Mouse (Mus musculus) left cerebral cortex, adult 18-20 months (tissue): Measurements from ENCODE around the gene Epp13. TPM values are rescaled to one million over a fixed set of nuclear protein-coding genes. Genes with fewer than 3 reads are reported as not detected.
A peak's percentile ranks its signal among the peaks of the same experiment; 100 is the strongest.
"Not testable (repeated sequence)": the region's sequence is repeated elsewhere in the genome, so short reads cannot be mapped to it uniquely, and the experiment has no call there.

Experiments
- DNase-seq, 2 experiments: peaks; one replicate each; pipeline ENCODE4 v3.0.0; 2021 to 2022; ENCODE audit warnings: low spot score in 2 of 2, mixed read lengths in 1 of 2
- long read RNA-seq, 2 experiments: library from polyadenylated mRNA; stranded (forward); transcript quantifications; one replicate each; pipeline ENCODE4 v2.0.0; 2021
- total RNA-seq, 2 experiments: library from RNA; stranded (reverse); gene quantifications; 2 replicates each; pipeline ENCODE4 v1.2.3; 2021

Epp13 gene
- total RNA-seq = not detected
- long read RNA-seq, experiment 1 = 0 reads
- long read RNA-seq, experiment 2 = 0 reads

DNA sequence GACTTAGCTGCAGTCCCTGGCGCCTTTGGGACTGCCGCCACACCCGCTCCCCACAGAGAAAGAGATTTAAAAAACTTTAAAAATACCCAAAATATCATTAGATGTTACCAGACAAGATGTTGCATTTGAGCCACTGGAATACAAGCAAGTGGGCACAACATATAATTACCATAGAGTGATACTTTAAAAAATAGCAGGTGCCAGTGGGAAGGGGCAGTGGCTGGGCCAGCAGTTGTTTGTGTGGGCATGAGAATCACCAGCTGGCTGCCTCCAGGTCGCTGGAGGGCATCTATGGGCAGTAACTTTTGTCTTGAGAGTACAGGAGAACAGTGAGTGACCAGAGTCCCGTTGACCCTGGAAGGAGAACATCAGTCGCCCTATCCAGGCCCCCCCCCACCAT lies at the start of gene Epp13:
Epp13 (plus strand) TSS at position 301 of the 400 bp plus-strand sequence.
- no peak for DNase-seq

- DNase-seq = no peak
Observed at GRCm38 (mm10) chr7:6204200-6204599, 48.3 kb upstream of the Epp13 start.

GRCm38 (mm10) chr7:6213144-6213543 lies 39.4 kb upstream of the Epp13 start:
- peak in 1 of 2 experiments; percentile 43 for DNase-seq

- DNase-seq = not testable (repeated sequence)
Observed at GRCm38 (mm10) chr7:6214691-6215090, 37.8 kb upstream of the Epp13 start.

GRCm38 (mm10) chr7:6220147-6220546 lies 32.4 kb upstream of the Epp13 start:
- no peak for DNase-seq

DNA sequence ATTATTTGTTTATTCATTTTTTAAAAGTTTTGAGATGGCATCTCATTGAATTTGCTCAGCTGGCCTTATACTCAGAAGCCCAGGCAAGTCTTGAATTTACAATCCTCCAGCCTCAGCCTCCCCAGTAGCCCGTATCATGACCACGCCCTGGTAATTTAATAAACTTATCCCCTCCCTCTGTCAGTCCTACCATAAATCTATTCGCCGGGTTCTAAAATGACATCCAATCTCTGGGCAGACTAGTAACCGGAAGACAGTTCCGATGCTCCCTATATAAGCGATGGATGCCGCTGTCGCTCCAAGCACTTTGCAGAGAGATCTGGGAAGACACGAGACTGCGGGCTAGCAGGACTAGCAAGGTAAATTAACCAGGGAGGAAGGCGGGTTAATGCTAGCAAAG lies 30.5 kb upstream of the Epp13 start, which contains the start of gene Zscan5b:
Zscan5b (plus strand) TSS at position 301 of the 400 bp plus-strand sequence.
- DNase-seq = no peak

DNA sequence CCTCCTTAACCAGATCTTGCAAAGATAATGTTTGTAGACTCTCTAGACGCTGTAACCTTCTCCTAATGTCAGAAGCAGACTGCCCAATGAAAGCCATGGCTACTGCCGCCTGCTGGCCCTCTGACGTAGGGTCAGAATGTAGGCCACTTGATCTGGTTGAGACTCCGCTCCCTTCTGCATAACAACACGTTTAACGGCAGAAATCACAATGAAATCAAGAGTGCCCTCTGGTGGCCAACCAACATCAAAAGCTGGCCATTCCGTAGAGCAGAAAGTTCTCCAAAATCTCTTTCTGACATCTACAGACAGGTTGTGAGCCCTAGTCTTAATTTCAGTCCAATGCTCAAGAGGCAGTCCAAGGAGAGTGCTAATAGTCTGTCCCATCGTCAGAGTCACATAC lies 24.0 kb upstream of the Epp13 start:
- peak; percentile 3 to 10 for DNase-seq

- DNase-seq = no peak
Observed at GRCm38 (mm10) chr7:6239787-6240186, 12.7 kb upstream of the Epp13 start.

DNA sequence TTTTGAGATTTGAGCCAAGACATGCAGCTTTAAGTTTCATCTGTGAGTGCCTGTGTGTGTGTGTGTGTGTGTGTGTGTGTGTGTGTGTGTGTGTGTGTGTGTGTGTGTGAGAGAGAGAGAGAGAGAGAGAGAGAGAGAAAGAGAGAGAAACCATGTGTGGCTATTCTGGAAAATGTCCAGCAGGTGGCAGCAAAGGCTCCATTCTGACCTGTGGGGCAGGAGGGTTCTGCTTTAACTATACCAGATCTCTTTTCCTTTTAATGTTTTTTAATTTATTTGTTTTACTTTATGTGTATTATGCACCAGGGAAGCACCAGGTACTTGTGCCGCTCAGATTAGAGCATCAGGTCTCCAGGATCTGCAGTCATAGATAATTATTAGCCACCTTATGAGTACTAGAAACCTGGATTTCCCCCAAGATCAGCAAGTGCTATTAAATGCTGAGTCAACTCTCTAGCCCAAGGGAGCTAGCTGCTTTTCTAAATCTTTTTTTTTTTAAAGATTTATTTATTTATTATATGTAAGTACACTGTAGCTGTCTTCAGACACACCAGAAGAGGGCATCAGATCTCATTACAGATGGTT lies 11.6 kb upstream of the Epp13 start:
- peak; percentile 25 to 47 for DNase-seq

DNA sequence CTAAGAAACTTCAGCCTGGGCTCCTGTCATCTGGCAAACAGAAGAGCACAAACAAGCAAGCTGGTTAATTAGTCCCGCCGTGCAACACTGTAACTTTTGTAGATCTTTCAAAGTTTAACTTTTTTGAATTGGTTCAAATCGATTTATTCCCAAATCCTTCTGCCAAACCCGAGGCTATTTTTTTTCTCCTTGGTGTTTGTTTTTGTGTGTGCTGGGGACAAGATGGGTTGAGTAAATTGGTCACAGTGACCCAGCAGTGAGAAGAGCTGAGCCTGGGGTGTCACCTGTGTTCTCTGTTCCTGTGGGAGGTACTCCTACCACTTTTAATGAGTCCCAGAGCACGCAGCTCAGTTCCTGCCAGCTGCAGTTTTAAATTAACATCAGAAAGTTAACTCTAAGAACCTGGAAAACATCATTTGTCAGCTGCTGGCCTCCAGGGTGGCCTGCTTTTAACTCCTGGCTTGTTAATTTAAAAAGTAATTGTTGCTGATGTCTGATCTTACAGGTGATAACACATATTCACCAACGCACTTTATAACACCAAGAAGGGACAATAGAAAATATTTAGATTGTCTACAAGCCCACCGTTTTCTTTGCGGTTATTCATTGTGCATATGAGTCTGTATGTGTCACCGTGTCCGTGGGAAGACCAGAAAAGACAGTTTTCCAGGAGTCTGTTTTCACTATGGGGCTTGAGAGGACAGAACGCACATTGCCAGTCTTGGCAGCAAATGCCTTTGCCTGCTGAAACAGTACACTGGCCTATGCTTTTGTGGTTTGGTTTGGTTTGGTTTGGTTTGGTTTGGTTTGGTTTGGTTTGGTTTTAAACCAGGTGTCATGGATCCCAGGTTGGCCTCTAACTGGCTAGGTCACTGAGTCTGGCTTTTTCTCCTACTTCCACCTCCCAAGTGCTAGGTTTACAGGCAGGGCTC lies 7.9 kb upstream of the Epp13 start:
- DNase-seq = no peak

DNA sequence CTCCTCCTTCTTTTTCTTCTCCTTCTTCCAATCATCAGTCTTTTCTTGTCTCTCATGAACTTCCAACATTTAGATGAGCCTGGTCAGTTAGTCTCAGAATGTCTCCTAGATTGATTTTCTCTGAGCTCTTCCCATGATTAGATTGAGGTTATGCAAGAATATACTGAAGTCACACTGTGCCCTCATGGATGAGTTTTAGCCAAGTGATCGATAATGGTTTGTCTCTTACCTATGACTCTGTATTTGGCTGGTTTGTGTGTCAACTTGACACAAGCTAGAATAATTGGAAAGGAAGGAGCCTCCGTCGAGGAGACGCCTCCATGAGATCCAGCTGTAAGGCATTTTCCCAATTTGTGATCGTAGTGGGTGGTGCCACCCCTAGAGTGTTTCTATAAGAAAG lies 1.9 kb downstream of the Epp13 start:
- DNase-seq = no peak

DNA sequence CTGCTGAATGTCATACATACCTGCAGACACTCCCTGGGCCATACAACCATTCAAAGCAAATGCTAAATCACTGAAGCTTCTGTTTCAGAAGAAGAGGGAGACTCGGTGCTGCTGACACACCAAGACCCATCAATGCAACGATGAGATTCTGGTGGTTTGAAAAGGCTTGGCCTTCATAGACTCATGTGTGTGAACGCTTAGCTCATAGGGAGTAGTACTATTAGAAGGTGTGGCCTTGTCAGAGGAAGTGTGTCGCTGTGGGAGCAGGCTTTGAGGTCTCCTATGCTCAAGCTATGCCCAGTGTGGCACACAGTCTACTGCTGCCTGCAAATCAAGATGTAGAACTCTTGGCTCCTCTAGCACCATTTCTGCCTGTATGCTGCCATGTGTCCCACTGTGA lies 4.9 kb downstream of the Epp13 start:
- no peak for DNase-seq

DNA sequence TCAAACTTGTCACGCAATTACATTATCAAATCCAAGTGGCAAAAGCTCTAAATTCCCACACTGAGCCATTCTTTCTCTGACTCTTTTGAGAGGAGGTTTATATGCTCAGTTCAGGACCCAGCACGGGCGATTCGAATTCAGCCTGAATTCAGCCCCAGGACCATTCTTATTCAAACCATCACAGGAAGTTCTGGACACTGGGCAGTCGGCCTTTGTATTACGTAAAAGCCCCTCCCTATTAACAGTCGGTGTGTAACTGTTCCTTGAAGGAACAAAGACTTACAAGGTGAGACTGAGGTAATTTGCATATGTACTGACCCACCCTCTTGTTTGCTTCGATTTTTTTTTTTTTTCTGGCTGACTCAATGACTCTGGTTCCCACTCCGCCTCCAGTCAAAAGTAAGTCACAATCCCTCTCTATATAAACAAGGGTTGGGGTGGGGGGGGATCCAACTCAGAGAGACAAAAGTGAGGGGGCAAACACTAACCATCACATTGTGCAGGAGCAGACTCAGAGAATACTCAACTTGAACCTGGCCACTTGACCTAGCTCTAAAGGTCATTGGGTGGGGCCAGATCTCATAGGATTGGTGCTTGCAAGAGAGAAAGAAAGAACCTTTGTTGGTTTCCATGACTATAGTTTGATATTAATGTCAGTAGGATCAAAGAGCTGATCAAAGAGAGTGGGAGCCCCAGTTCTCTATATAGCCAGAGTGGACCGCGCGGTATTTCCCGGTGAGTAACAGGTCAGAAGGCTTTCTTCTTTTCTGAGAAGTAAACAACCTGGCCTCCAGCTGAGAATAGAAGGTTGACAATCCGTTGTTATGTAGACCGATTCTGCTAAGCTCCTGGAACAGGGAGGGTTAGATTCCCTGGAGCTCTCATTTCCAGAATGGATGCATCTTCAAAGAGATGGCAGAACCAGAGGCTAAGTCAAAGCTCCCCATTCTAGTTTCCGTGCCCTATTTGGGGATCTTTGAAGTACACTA lies 6.0 kb downstream of the Epp13 start:
- no peak for DNase-seq

GRCm38 (mm10) chr7:6260004-6260403 lies 7.5 kb downstream of the Epp13 start:
- DNase-seq = not testable (repeated sequence)

GRCm38 (mm10) chr7:6262120-6262519 lies 9.6 kb downstream of the Epp13 start:
- no peak for DNase-seq

- DNase-seq = no peak
Observed at GRCm38 (mm10) chr7:6262984-6263383, 10.5 kb downstream of the Epp13 start.

- no peak for DNase-seq
Observed at GRCm38 (mm10) chr7:6265695-6266094, 13.2 kb downstream of the Epp13 start.

- no peak for DNase-seq
Observed at GRCm38 (mm10) chr7:6277906-6278305, 25.4 kb downstream of the Epp13 start.

DNA sequence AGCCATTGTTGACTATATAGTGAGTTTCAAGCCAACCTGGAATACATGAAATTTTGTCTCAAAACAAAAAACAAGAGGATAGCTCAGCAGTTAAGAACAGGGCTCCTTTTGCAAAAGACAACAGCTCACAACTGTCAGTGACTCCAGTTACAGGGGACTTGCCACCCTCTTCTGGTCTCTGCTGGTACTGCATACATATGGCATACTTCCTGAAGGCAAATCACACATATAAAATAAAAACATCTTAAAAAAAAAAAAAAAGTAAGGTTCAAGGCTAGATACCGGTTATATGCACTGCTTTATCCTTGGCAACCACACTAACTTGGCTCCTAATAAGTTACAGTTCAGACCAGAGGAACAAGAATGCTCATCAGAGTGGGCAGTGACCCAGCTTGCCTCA lies 30.2 kb downstream of the Epp13 start:
- DNase-seq = peak; percentile 76 to 81

GRCm38 (mm10) chr7:6283451-6284075 lies 31.1 kb downstream of the Epp13 start:
- peak; percentile 81 to 87 for DNase-seq
